Mouse (Mus musculus) neural tube, embryonic 11.5 days (tissue): Measurements from ENCODE around the gene Slx4. TPM values are rescaled to one million over a fixed set of nuclear protein-coding genes. Genes with fewer than 3 reads are reported as not detected.

Source experiments
- ATAC-seq: fragments of 200-750 bp; cut with Nextera tagmentation; 2 replicates; pipeline ENCODE4 v1.8.0; 2017; ENCODE audit warnings: moderate number of reproducible peaks, mild to moderate bottlenecking, moderate TSS enrichment, moderate library complexity; ENCODE audit not compliant: insufficient read depth, low FRiP score, low TSS enrichment
- DNase-seq: peaks from one replicate; pipeline ENCODE4 v3.0.0-alpha.2; 2015; ENCODE audit warnings: low spot score
- H3K27ac ChIP-seq: fragments of 300-500 bp; sonication (generic); 2 replicates; pipeline ENCODE4 v1.5.1; 2014; ENCODE audit warnings: low read depth, mild to moderate bottlenecking, low read length
- H3K27me3 ChIP-seq: fragments of 300-500 bp; sonication (generic); 2 replicates; pipeline ENCODE4 v1.6.1; 2014; ENCODE audit warnings: mild to moderate bottlenecking, low read length, mixed read lengths; ENCODE audit not compliant: control insufficient read depth, insufficient read depth
- H3K36me3 ChIP-seq: fragments of 300-500 bp; sonication (generic); 2 replicates; pipeline ENCODE4 v1.6.1; 2014; ENCODE audit warnings: mild to moderate bottlenecking, low read length, moderate library complexity, mixed read lengths; ENCODE audit not compliant: control insufficient read depth, insufficient read depth
- H3K4me1 ChIP-seq: fragments of 300-500 bp; sonication (generic); 2 replicates; pipeline ENCODE4 v1.6.1; 2014; ENCODE audit warnings: low read length, mixed read lengths; ENCODE audit not compliant: control insufficient read depth, insufficient read depth
- H3K4me2 ChIP-seq: fragments of 300-500 bp; sonication (generic); 2 replicates; pipeline ENCODE4 v1.6.1; 2014; ENCODE audit warnings: low read depth, mild to moderate bottlenecking, moderate library complexity
- H3K4me3 ChIP-seq: fragments of 300-500 bp; sonication (generic); 2 replicates; pipeline ENCODE4 v1.5.1; 2014; ENCODE audit warnings: low read depth, low read length
- H3K9ac ChIP-seq: fragments of 300-500 bp; sonication (generic); 2 replicates; pipeline ENCODE4 v1.6.1; 2014; ENCODE audit warnings: mild to moderate bottlenecking, low read length
- H3K9me3 ChIP-seq: fragments of 300-500 bp; sonication (generic); 2 replicates; pipeline ENCODE4 v1.6.1; 2016; ENCODE audit warnings: low read length; ENCODE audit not compliant: control insufficient read depth
- WGBS: fragments of 180-500 bp; shearing (Covaris S2); extraction: QIAGEN DNeasy Blood & Tissue Kit; methylation state at CpG from one replicate; pipeline ENCODE4 v1.1.7; 2014; 5-methylcytosine and 5-hydroxymethylcytosine counted together
- polyA plus RNA-seq: library from polyadenylated mRNA; unstranded; fragments of >200 nt; fragmentation: Nextera tagmentation; extraction: Ambion mirVana; gene quantifications from 2 replicates; pipeline ENCODE4 v1.2.1, GENCODE M21; 2014

Gene Slx4
- polyA plus RNA-seq, 1 experiment from 2014 or later: 35.4 TPM

GRCm38 (mm10) chr16:4034476-4034875, 30.9 kb upstream of the Slx4 start:
- no peak for DNase-seq
- Histone ChIP-seq H3K4me1 (no peaks in the 10 kb centered on the region), H3K9me3 (no peaks in the 10 kb centered on the region), H3K9ac (no peak overlapping the region), H3K4me3 (no peak overlapping the region), H3K4me2 (no peak overlapping the region), H3K36me3 (peaks cover 11% of the 10 kb centered on the region), H3K27ac (no peak overlapping the region), H3K27me3 (no peaks in the 10 kb centered on the region)
- WGBS: 97% methylated on average over 3 of the region's 3 CpGs
- no peak for ATAC-seq

- no peak overlapping the region for H3K27ac ChIP-seq
- no peaks in the 10 kb centered on the region for H3K27me3 ChIP-seq
- ATAC-seq (no peak), DNase-seq (no peak)
- 81% methylated on average over 5 of the region's 5 CpGs for WGBS
- H3K4me3 ChIP-seq: no peak overlapping the region
- H3K36me3 ChIP-seq: peaks cover 6% of the 10 kb centered on the region
- H3K9ac ChIP-seq: no peak overlapping the region
- H3K9me3 ChIP-seq: no peaks in the 10 kb centered on the region
- no peaks in the 10 kb centered on the region for H3K4me1 ChIP-seq
- H3K4me2 ChIP-seq: no peak overlapping the region
Observed at GRCm38 (mm10) chr16:4033971-4034370, 30.4 kb upstream of the Slx4 start.

- H3K9me3 ChIP-seq: no peaks in the 10 kb centered on the region
- ATAC-seq (no peak), DNase-seq (no peak)
Observed at GRCm38 (mm10) chr16:4032341-4032748, 28.8 kb upstream of the Slx4 start.

GRCm38 (mm10) chr16:4031441-4032274, 28.1 kb upstream of the Slx4 start:
- ATAC-seq (no peak), DNase-seq (no peak)
- H3K9me3 ChIP-seq: no peaks in the 10 kb centered on the region
- H3K4me1 ChIP-seq: no peaks in the 10 kb centered on the region
- H3K27me3 ChIP-seq: no peaks in the 10 kb centered on the region
- no peak overlapping the region for H3K9ac ChIP-seq
- no peak overlapping the region for H3K27ac ChIP-seq
- H3K4me2 ChIP-seq: no peak overlapping the region
- no peak overlapping the region for H3K4me3 ChIP-seq
- WGBS: 62% methylated on average over 5 of the region's 6 CpGs
- H3K36me3 ChIP-seq: peaks cover 3% of the 10 kb centered on the region

More at GRCm38 (mm10) chr16:4032341-4032748, 28.8 kb upstream of the Slx4 start:
- Histone ChIP-seq H3K4me2 (no peak overlapping the region), H3K27ac (no peak overlapping the region), H3K9ac (no peak overlapping the region), H3K4me3 (no peak overlapping the region), H3K36me3 (peaks cover 3% of the 10 kb centered on the region), H3K4me1 (no peaks in the 10 kb centered on the region), H3K27me3 (no peaks in the 10 kb centered on the region)
- 88% methylated on average over 6 of the region's 6 CpGs for WGBS

GRCm38 (mm10) chr16:4030501-4030900, 26.9 kb upstream of the Slx4 start:
- 96% methylated on average over 10 of the region's 10 CpGs for WGBS
- no peak for ATAC-seq
- DNase-seq: no peak

GRCm38 (mm10) chr16:4029371-4029841, 25.8 kb upstream of the Slx4 start:
- H3K9me3 ChIP-seq: no peaks in the 10 kb centered on the region
- no peak overlapping the region for H3K9ac ChIP-seq
- no peaks in the 10 kb centered on the region for H3K27me3 ChIP-seq
- no peak overlapping the region for H3K27ac ChIP-seq
- DNase-seq (no peak), ATAC-seq (no peak)
- no peak overlapping the region for H3K4me2 ChIP-seq
- 87% methylated on average over 5 of the region's 5 CpGs for WGBS
- no peaks in the 10 kb centered on the region for H3K4me1 ChIP-seq
- H3K36me3 ChIP-seq: no peaks in the 10 kb centered on the region; the same call in 1 of the 2 replicates
- H3K4me3 ChIP-seq: no peak overlapping the region

More at GRCm38 (mm10) chr16:4030501-4030900, 26.9 kb upstream of the Slx4 start:
- no peak overlapping the region for H3K4me3 ChIP-seq
- H3K9me3 ChIP-seq: no peaks in the 10 kb centered on the region
- H3K36me3 ChIP-seq: no peaks in the 10 kb centered on the region; the same call in 1 of the 2 replicates
- no peak overlapping the region for H3K9ac ChIP-seq
- H3K4me1 ChIP-seq: no peaks in the 10 kb centered on the region
- no peaks in the 10 kb centered on the region for H3K27me3 ChIP-seq
- H3K4me2 ChIP-seq: no peak overlapping the region
- no peak overlapping the region for H3K27ac ChIP-seq

- 89% methylated on average over 3 of the region's 3 CpGs for WGBS
- H3K4me1 ChIP-seq: no peaks in the 10 kb centered on the region
- H3K27me3 ChIP-seq: no peaks in the 10 kb centered on the region
- H3K4me3 ChIP-seq: no peak overlapping the region
- no peak overlapping the region for H3K9ac ChIP-seq
- DNase-seq: no peak
- H3K36me3 ChIP-seq: no peaks in the 10 kb centered on the region; the same call in 1 of the 2 replicates
- H3K9me3 ChIP-seq: no peaks in the 10 kb centered on the region
- no peak overlapping the region for H3K27ac ChIP-seq
- H3K4me2 ChIP-seq: no peak overlapping the region
- no peak for ATAC-seq
Observed at GRCm38 (mm10) chr16:4027211-4027610, 23.6 kb upstream of the Slx4 start.

- H3K4me3 ChIP-seq: no peak overlapping the region
- ATAC-seq: no peak
- H3K4me2 ChIP-seq: no peak overlapping the region
- H3K27ac ChIP-seq: no peak overlapping the region
- DNase-seq: no peak
- no peaks in the 10 kb centered on the region for H3K4me1 ChIP-seq
- no peak overlapping the region for H3K9ac ChIP-seq
- H3K36me3 ChIP-seq: no peaks in the 10 kb centered on the region; the same call in 1 of the 2 replicates
- WGBS: 60% methylated on average over 1 of the region's 1 CpGs
- no peaks in the 10 kb centered on the region for H3K27me3 ChIP-seq
- H3K9me3 ChIP-seq: no peaks in the 10 kb centered on the region
Observed at GRCm38 (mm10) chr16:4026672-4027071, 23.1 kb upstream of the Slx4 start.

GRCm38 (mm10) chr16:4022719-4023118, 19.1 kb upstream of the Slx4 start:
- Histone ChIP-seq H3K27ac (no peak overlapping the region), H3K4me3 (no peak overlapping the region), H3K9ac (no peak overlapping the region), H3K9me3 (no peaks in the 10 kb centered on the region), H3K4me2 (no peak overlapping the region), H3K4me1 (no peaks in the 10 kb centered on the region), H3K36me3 (no peaks in the 10 kb centered on the region), H3K27me3 (no peaks in the 10 kb centered on the region)
- 83% methylated on average over 4 of the region's 4 CpGs for whole genome bisulfite sequencing
- ATAC-seq (no peak), DNase-seq (no peak)
